Mouse (Mus musculus) B cell, adult 67 days (primary cell): ENCODE data around the gene Lrrc17. TPM values are rescaled to one million over a fixed set of nuclear protein-coding genes. Genes with fewer than 3 reads are reported as not detected.

Source experiments
- total RNA-seq, 2 experiments: library from RNA; stranded (reverse); gene quantifications; 4 replicates each; pipeline ENCODE4 v1.2.4; 2023

Lrrc17 gene
- not detected for total RNA-seq

GRCm38 (mm10) chr5:21543409-21544201, at the start of gene Lrrc17:
Gene Lrrc17, plus strand, starts transcription at chr5:21543559.

Other genes starting within 250 kb of the Lrrc17 start
- under 1 TPM; 0.33 to 0.73 TPM for gene Fgl2, start 170.9 kb upstream of the Lrrc17 start, total RNA-seq
- gene Ccdc146, start 118.9 kb upstream of the Lrrc17 start, total RNA-seq = not detected
- gene Fam185a, start 118.6 kb upstream of the Lrrc17 start, total RNA-seq = 1 to 10 TPM; 7.1 to 8.3 TPM
- gene Fbxl13, start 102.1 kb downstream of the Lrrc17 start, total RNA-seq = not detected
- 10 to 100 TPM; 39.9 to 40.3 TPM for gene Armc10, start 102.3 kb downstream of the Lrrc17 start, total RNA-seq
- gene Napepld, start 157.8 kb downstream of the Lrrc17 start, total RNA-seq = 1 to 10 TPM; 2.3 to 3.1 TPM
- gene Pmpcb, start 193.6 kb downstream of the Lrrc17 start, total RNA-seq = 10 to 100 TPM; 91.1 to 92.8 TPM
- 10 to 100 TPM; 61.7 to 69.6 TPM for gene Dnajc2, start 241.7 kb downstream of the Lrrc17 start, total RNA-seq
- gene Psmc2, start 241.7 kb downstream of the Lrrc17 start, total RNA-seq = 10 to 100 TPM; 72.5 to 74.1 TPM